Mouse (Mus musculus): ENCODE data around the gene Nlgn1.

The Nlgn1 gene

DNA sequence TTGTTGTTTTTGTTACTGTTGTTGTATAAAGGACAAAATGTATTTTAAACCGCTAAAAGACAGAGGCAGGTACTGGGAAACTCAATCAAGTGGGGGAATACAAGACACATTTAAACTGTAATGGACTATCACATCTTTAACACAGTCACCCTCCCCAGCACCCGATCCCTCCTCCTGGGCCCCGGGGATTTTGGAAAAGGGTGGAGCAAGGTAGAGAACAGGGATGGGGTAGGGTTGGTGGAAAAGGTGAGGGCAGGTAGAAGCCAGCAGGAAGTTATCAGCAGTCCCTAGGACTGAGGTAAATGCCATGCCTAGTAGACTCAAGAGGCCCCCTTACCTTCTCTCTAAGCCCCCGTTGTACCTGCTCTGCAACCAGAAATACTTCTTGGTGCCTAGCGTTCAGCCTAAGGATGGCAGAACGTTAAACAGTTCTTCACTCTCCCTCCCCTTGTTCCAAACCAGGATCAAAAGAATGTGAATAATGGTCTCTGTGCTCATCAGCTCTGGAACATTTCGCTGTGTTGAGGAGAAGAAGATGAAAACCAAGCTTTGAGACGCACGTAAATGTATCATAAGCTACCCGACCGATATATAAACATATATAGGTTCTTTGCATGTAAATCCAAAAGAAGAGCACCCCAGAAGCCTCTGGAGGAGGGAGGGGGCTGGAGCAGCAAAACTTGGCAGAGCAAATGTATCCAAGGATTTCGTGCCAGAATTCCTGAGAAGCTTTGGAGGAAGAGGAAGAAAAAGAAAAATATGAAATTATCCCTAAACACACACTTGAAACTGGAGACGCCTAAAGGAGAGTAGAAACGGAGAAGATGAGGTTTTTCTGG, at the start of gene Nlgn1:
TSS of gene Nlgn1 (minus strand) at position 61 of the 839 bp plus-strand sequence.
- no peak for DNase-seq

DNA sequence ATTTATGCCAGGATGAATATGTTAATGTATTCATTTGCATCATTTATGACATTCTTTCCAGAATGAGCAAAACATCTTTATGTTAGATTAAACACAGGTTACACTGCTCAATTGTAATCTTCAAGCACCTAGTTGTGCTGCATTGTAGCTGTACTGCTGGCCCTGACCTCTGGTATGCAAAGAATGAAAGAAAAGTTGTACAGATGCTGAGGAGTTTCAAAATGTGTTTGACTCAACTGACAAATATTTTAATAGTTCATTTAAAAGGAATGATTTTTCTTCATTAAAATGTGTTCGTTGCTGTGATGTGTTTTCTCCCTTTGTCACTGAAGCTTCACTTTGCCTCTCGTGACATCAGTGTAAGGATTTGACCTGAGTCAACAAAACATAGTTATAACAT, 46.0 kb upstream of the Nlgn1 start:
- DNase-seq = no peak

DNA sequence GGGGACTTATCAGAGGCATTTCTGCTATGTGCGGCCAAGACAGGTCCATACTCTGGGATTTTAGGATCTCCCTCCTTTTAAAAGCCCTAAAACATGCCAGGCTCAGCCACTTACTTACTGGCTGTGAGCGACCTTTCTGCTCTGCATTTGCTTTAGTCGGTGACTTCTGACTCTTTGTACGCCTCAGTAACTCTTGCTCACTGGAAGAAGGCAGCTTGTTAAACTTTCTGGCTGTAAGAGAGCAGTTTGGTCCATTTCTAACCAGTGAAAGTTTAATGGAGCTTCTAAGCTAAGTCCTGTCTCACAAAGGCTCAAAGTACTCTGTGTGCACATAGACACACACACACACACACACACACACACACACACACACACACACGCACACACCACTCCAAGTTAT, 22.8 kb upstream of the Nlgn1 start:
- no peak for DNase-seq

DNA sequence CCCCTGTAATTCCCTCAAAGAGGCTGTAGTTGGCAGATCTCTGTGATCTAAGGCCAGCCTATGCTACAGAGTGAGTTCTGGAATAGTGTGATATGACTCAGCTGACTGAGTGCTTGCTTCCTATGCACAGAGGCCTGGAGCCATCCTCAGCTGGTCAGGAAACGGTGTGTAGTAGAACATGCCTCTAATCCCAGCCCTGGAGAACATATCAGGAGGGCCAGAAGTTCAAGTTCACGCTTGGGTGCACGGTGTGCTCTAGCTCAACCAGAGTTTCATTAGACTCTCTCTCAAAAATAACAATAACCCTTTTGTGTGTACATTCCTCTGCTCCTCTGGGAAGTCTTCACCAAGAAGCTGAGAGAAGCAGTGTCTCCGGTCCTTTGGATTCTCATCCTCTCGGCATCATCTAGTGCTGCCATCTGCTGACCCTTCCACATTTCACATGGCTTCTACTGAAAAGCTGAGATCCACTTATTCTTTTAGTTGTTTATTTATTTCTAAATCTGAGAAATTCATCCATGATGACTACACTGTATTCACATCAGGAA, 22.3 kb upstream of the Nlgn1 start:
- no peak for DNase-seq

DNA sequence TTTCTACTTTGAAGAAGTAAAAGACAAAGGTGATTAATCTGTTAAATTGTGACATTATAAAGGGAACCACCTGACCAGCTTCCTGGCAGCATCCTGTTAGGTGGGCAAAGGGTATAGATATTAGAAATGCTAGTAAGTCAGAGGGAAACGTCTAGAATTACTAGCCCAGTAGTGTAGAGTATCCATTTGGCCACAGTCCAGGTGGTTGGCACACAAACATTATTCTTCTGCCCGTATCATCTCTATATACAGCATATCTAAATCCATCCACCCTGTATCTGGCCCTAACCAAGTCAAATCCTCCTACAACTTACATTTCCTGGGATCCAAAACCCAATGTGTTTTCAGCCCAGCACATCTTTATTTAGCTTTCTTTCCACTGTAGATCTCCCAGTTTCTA, 5.2 kb upstream of the Nlgn1 start:
- no peak for DNase-seq

DNA sequence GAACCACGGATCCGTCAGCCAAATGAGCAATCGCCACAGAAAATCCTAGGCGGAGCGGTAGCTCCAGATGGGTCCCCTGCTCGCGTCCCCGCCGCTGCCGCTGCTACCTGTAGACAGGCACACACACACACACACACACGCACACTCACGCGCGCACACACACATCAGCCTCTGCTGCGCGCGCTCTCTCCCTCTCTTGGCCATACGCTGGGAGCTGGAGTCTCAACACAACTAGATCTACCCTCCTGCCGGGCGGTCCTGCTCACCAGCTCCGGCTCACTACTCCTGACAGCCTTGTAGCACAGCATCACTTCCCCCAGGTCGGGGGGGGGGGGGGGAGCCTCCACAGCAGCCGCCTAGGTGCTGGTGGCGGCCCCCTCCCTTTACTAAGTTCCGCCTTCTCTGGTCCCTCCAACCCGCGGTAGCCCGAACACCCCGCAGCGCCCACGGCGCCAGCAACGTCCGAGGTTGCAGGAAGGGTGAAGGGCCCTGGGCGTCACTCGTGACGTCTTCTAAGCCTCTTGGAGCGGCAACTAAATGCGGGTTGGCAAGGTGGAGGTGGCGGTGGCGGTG, 1.1 kb upstream of the Nlgn1 start:
- peak in 1 of 2 experiments; percentile 34 for DNase-seq

DNA sequence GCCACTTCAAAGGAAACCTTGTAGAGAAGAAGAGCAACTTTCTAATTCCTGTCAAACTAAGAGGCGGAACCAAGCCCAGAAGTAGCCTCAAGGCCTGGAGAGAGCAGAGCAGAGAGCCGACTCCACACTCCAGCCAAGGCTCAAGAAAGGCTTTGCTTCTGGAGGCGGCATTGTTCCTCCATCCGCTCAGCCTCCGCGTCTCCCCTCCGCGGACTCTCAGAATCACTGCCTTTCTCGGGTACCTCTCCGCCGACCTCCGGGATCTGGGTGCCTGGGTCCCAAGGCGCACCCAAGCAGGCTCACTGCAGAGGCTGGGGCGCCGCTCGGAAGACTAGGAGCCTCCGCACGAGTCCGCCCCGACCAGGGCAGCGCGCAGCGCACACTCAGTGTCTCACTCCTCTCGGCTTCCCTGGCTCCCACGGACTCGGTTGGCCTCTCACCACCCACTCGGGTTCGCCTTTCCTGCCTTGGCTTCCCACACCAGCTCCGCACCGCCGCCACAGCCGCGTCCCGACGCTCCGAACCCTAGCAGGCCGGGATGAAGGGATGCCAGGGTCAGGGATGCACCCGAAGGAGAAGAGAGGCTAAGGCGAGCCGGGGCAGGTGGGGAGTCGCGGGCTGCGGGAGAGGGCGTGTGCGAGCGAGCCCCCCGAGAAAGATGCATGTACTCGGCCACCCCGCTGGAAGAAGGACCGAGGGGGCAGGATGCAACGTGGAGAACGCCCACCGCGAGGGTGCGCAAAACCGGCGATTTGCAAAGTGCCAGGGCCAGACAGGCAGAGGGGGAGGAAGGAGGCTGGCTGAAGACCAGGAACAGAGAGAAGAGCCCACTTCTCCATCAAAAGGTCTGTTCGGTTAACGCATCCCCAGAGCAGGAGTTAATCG, 841 bp downstream of the Nlgn1 start:
- DNase-seq = peak in 1 of 2 experiments; percentile 37

DNA sequence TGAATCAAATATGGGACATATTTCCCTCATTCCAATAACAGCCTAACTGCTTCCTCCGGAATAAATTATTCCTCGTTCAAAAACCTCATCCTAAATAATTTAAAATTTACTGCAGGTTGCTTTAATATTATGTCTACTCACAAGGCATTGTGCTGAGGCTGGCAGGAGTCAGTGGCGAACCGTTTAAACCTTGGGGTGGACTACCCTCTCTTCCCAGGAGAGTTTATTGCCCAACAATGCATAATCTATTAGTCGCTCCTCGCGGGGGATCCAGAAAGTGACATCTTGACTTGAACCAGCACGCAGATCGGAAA, 1.4 kb downstream of the Nlgn1 start:
- no peak for DNase-seq

DNA sequence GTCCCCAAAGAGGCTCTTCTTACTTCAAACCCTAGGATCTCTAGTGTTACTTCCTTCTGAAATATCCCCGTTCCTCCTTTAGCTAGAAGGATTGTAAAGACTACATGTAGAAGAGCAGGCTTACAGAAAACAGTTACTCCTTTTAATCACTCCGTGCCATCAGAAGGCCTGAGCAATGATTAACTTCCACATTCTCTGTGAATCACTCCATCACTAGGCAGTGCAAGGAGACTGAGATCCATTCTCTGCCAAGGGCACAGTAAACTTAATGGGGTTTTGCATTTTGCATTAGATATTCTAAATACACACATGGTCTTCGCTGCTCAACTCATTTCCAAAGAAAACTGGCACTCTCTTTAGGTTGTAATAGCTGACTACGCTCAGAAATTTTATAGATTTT, 2.2 kb downstream of the Nlgn1 start:
- DNase-seq = no peak

DNA sequence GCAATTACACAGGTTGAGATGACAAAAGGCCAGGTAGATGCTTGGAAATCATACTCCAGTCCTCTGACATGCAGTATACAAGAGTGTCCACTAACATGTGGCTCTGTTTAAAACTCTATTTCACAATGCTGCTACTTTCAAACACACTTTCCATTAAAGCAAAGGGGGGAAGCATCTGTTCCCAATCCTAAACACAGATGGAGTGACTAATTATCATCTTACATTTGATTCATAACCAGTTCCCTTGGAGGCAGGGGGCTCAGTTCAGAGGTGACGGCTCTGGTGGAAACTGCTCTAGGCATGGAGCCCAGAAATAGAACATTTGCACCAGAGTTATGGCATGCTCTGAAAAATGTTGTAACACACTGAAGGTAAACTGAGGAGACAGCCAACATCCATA, 7.8 kb downstream of the Nlgn1 start:
- no peak for DNase-seq

DNA sequence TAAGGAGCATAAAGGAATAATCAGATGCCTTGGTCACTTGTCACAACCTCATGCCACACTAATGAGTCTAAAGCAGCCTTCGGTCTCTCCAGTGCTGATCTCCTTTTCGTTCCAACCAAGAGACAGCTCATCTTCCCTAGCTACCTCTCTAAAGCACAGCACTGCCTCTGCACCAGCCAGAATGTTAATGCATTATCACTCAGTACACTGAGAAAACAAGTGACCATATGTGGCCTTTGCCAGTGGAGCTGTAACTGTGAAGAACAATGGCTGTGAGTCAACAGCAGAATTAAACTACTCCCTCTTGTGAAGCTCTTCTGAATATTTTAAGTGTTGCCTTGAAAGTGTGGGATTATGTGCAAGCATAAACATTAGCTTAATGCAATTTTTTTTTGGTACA, 14.9 kb downstream of the Nlgn1 start:
- no peak for DNase-seq

DNA sequence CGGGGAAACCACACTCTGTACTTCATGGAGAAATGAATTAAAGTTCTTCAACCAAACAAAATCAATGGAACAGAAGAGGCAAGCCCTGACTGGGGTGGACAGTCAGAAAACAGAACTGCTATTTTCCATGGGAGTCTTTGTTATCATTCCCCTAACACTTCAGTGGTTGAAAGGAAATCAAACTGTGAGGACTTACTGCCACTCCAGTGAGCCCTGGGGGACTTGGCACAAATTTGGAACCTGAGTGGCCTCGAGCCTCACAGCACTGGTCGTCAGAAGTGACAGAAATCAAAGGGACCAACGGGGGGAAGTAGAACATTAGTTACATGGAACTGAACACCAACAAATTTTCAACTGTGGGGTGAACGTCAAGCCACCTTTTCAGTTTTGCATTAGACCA, 34.4 kb downstream of the Nlgn1 start:
- no peak for DNase-seq

DNA sequence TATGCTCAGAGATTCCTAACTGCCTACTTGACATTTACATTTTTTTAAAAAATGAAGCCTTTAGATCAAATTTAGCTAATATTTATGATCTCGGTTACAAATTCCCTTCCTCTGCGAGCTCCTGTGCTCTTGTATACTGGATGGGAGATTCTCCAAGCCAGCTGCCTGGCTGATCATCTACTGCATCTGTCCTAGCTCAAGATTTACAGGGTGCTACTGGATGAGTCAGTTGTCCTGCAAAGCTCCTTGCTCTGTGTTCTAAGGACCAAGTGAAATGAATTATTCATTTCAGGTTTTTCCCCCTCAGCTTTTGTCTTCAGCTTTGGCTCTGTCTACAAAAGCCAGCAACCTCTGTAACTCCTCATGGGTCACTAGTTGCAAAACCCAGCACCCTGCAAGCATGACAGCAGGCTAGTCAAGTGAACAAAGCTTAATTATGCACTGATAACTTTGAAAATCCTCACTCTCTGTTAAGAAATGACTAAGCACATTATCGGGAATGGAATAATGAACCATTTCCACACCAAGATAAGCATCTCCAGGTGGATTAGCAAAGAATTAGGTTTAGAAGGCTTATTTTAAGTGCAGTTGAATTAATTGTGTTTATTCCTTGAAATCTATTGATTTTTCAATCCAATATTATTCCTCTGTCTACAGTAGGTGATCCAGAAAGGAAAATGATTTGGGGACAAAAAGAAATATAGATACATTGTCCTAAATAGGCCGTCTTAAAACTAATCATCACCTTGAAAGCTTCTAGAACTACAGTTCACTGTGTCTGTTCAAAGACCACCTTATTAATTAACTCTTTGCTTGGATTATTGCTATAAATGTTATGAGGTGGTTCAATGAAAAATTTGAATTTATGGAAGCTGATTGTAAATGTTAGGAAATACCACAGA, 61.1 kb downstream of the Nlgn1 start:
- no peak for DNase-seq

DNA sequence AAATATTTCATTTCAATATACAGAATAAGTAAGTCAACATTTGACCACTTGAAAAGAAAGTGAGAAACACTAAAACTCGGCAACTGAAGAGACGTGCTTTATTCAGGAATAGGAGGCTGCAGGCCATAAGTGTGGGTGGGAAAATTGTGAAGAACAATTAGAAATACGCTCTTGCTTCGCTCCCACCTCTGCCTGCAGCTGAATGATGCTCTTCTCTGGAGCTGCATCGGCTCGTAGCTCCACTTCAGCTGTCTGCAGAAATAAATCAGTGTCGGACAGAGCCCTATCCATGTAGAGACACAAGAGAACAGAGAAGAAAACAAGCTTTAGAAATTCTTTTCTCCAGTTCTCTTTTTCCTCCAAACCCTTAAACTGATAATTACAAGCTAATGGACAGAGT, 85.7 kb downstream of the Nlgn1 start:
- DNase-seq = no peak

DNA sequence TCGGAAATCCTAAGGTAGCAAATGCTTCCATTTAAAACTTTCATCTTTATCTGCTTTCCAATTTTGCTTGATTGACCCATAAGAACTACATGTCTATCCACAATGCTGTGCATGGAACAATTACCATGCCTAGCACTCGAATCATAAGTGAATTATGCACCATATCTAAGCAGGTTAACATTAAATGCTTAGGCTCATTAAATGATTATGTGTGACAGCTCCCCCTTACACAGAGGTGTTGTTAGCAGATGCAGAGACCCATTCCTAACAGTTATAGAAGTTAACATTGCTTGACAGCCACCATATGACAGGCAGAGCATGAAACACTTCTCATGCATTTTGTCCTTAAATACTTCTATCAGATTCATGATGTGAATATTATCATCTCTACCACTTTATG, 89.0 kb downstream of the Nlgn1 start:
- no peak for DNase-seq

DNA sequence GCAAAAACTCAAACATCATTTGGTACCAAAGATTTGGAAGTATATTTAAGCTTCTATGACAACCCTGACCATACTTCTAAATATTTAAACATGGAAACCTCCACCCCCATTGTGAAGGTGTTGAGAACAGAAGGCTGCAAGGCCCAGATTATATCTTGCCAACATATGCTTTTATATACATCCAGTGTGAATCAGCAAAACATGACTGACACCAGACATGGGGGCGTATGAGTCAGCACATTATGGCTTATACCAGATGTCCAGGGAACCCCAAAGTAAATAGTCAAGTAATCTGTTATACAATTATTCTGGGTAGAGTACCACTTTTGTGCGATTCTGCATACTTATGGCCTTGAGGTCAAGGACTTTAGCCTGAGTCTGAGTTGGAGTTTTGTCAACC, 102.3 kb downstream of the Nlgn1 start:
- no peak for DNase-seq

DNA sequence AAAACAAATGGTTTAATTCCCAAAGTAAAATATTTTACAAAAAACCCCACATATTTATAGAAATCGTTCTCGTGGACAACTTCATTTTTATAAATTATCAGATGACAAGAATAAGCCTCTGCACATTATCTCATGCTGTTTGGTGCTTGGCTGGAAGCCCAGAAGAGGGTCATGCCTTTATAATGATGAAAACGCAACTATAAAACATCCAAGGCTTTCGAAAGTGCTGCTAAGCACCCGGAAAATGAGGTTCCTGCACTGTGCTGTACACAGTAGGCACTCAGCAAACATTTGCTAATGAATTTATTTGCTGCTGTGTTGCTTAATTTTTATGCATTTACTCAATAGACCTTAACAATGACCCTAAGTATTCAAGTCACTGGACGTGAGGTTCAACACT, 103.4 kb downstream of the Nlgn1 start:
- DNase-seq = peak; percentile 33 to 39

DNA sequence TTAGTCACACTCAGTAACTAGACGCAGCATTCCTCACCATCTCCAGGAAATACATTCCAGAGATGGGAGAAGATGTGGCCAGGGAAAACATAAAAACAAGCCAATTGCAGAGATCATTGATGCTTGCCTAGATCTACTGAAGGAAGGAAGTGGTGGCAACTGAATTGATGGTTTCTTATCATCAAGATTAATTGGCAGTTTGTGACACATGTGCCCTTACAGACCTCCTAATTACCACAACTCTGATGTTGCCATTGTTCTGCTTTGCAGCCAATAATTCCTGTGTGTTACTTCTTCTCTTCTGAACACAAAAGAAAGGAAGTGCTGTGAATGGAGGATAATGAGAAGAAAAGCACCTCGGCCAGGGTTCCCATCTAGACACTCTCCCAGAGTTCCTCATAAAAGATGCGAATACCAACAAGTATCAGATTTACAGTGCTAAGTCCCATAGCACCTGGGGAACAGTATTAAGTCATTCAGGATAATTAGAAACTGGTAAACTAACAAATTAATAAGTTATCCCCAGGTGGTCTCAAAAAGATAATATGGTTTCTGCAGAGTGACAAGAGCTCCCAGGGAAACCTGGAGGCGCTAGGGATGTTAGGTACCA, 104.0 kb downstream of the Nlgn1 start:
- DNase-seq = no peak

DNA sequence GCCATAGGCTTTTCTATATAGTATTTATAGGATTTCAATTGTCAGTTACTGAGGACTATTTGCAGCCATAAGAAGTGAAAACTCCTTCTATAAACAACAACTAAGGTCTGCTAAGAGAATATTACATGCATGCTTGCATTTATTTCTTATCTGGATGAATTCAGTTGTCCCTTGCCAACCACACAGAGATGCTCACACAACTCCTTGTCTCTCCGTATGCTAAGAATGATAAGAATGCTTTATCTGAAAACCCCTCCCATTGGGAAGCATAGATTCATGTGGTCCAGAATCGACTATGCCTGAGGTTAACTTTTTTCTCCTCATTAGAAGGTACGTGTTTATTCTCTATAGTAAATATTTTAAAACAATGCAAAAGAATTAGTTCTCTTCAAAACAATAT, 108.8 kb downstream of the Nlgn1 start:
- no peak for DNase-seq

DNA sequence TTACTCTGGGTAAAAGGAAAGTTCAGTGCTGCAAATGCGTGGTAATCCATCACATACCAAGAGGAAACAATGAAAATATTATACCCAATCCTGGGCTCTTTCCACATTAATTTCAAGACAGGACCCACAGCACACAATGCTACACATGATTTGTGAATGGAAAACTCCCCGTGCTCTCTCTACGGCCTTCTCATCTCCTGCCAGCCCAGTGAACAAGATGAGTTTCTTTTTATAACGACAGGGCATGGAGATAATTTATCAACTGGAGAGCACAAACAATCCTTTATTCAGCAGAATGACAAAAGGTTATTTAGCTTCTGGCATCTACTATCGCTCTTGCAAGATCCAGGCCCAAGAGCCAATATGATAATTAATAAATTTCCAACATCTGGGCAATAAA, 116.0 kb downstream of the Nlgn1 start:
- no peak for DNase-seq

DNA sequence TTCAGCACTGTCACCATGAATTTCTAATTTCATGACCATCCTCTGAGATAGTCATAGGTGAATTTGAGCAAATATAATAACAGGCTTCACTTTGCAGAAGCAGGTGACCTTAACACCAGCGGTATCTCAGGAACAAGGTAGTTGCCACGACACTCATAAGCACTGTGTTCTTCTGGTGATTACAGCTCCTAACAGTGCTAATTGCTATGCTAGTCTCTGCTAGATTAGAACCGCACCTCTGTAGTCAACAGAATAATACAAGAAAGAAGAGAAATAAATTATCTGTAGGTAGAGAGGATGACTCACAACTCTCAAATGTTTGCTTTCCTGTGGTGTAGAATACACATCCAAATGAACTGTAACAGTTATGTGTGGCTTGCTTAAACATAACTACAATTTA, 129.6 kb downstream of the Nlgn1 start:
- no peak for DNase-seq

DNA sequence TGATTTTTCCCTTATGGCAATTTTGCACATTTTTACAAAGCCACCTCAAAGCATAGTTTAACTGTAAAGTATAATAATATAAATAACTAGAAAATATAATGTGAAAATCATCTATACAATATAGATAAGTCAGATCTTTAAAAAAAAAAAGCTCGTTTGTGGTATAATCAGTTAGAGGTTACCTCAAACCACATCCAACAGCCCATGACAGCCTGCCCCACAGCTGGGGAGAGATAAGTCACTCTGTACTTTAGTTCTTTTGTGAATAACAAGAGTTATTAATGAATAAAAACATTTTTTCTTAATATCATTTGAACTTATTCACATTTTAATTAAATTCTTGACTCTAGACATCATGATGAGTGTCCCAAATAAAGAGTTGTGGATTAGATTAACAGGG, 130.8 kb downstream of the Nlgn1 start:
- no peak for DNase-seq
